Mouse (Mus musculus) ES-E14 (cell line): ENCODE data around the gene Spp2. TPM values are rescaled to one million over a fixed set of nuclear protein-coding genes. Genes with fewer than 3 reads are reported as not detected.

Experiments
- DNase-seq: peaks from one replicate; pipeline ENCODE4 v3.0.0-alpha.2; 2013; ENCODE audit warnings: low read depth, low spot score
- H3K27ac ChIP-seq: 2 replicates; pipeline ENCODE4 v1.5.1; 2012; ENCODE audit warnings: low read depth, mild to moderate bottlenecking, low read length, moderate library complexity, mixed read lengths; ENCODE audit not compliant: poor library complexity, insufficient read depth, severe bottlenecking
- H3K36me3 ChIP-seq: 2 replicates; pipeline ENCODE4 v1.6.1; 2012; ENCODE audit warnings: mild to moderate bottlenecking, low read length, moderate library complexity, mixed read lengths; ENCODE audit not compliant: control insufficient read depth, poor library complexity, insufficient read depth, severe bottlenecking
- H3K4me1 ChIP-seq, 2 experiments: fragments of 150-350 bp in 1 of 2; sonication (generic) in 1 of 2; 2 replicates each; pipeline ENCODE4 v1.6.1; 2012; ENCODE audit warnings: low read length in 2 of 2, mild to moderate bottlenecking in 1 of 2, mixed read lengths in 1 of 2; ENCODE audit not compliant: control insufficient read depth in 2 of 2, insufficient read depth in 2 of 2, poor library complexity in 1 of 2
- H3K4me3 ChIP-seq, 2 experiments: fragments of 150-350 bp in 1 of 2; sonication (generic) in 1 of 2; 2 replicates each; pipeline ENCODE4 v1.5.1; 2012; ENCODE audit warnings: low read length in 2 of 2, low read depth in 1 of 2, mild to moderate bottlenecking in 1 of 2, mixed read lengths in 1 of 2; ENCODE audit not compliant: insufficient read depth in 1 of 2, poor library complexity in 1 of 2, severe bottlenecking in 1 of 2
- H3K9ac ChIP-seq: 2 replicates; pipeline ENCODE4 v1.6.1; 2012; ENCODE audit warnings: low read depth, mild to moderate bottlenecking, low read length, mixed read lengths; ENCODE audit not compliant: poor library complexity, insufficient read depth, severe bottlenecking
- H3K9me3 ChIP-seq: fragments of 150-350 bp; sonication (generic); 2 replicates; pipeline ENCODE4 v1.6.1; 2012; ENCODE audit warnings: low read depth, mild to moderate bottlenecking, low read length; ENCODE audit not compliant: control insufficient read depth, insufficient read depth
- CHD2 ChIP-seq: IDR thresholded peaks from 2 replicates; pipeline ENCODE4 v1.6.1; 2014; ENCODE audit warnings: mild to moderate bottlenecking, low read depth, low read length, inconsistent platforms
- HCFC1 ChIP-seq: IDR thresholded peaks from 2 replicates; pipeline ENCODE4 v1.6.1; 2012; ENCODE audit warnings: low read length, inconsistent platforms, borderline replicate concordance; ENCODE audit not compliant: insufficient read depth
- MAFK ChIP-seq: IDR thresholded peaks from 2 replicates; pipeline ENCODE4 v1.6.1; 2014; ENCODE audit warnings: mild to moderate bottlenecking, low read depth, low read length, inconsistent platforms; ENCODE audit not compliant: insufficient read depth
- ZC3H11A ChIP-seq: IDR thresholded peaks from 2 replicates; pipeline ENCODE4 v1.6.1; 2012; ENCODE audit warnings: low read depth, mild to moderate bottlenecking, inconsistent platforms, low read length, borderline replicate concordance
- ZNF384 ChIP-seq: IDR thresholded peaks from 2 replicates; pipeline ENCODE4 v1.6.1; 2012; ENCODE audit warnings: low read depth, low read length, inconsistent platforms
- in situ Hi-C, 2 experiments: fragments of 600-800 bp; cut with MboI; formaldehyde crosslinking; loops; one replicate each; pipeline ENCODE4 v1.15.1; 2025; ENCODE audit warnings: low sequenced_read_pairs in 2 of 2, inconsistent platforms in 1 of 2; ENCODE audit not compliant: unreplicated experiment in 2 of 2
- total RNA-seq: library from RNA; depleted of rRNA; stranded (reverse); fragments of 300-350 nt; gene quantifications from 2 replicates; pipeline ENCODE4 v1.2.3, GENCODE M21; 2012

The Spp2 gene
- total RNA-seq, 1 experiment = not detected

GRCm38 (mm10) chr1:88431262-88431661 is 24.5 kb downstream of the Spp2 start:
- Histone ChIP-seq H3K36me3 (no peaks in the 10 kb centered on the region), H3K4me3 (no peak overlapping the region), H3K4me1 (peaks cover 0 to 2% of the 10 kb centered on the region in 2 experiments; a peak in 1 of 4 replicates), H3K9me3 (no peaks in the 10 kb centered on the region), H3K9ac (no peak overlapping the region), H3K27ac (no peak overlapping the region)
- in situ Hi-C loops = loop anchor here in 1 of 2 experiments (25.0 kb wide), 1 partner anchor 281 kb away; the partner anchor contains the start of gene Arl4c
- TF ChIP-seq ZC3H11A (no peak), ZNF384 (no peak), CHD2 (no peak)
- no peak for DNase-seq

DNA sequence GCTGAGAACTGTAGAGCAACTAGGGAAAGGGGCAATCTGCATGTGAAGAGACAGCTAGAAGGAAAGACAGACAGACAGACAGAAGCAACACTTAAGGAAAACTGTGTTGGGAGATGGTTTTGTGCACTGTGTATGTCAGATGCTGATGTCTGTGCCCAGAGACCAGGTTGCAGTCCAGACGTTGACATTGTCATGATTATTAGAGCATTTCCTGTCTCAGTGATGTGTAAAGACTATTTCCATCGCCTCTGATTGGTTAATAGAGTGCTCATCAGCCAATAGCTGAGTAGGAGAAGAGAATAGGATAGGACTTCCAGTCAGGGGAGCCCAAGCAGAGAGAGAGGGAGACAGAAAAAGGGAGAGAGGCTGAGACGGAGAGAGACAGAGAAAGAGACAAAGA is 25.8 kb downstream of the Spp2 start:
- H3K9me3 ChIP-seq = no peaks in the 10 kb centered on the region
- H3K4me1 ChIP-seq = peaks cover 0 to 2% of the 10 kb centered on the region in 2 experiments; a peak in 1 of 4 replicates
- no peaks in the 10 kb centered on the region for H3K36me3 ChIP-seq
- TF ChIP-seq ZC3H11A (no peak), CHD2 (no peak), ZNF384 (no peak), MAFK (no peak), HCFC1 (no peak)
- in situ Hi-C loops = loop anchor here in 1 of 2 experiments (25.0 kb wide), 1 partner anchor 280 kb away; the partner anchor contains the start of gene Arl4c
- no peak overlapping the region for H3K9ac ChIP-seq
- no peak overlapping the region for H3K27ac ChIP-seq
- DNase-seq = no peak
- H3K4me3 ChIP-seq = no peak overlapping the region

GRCm38 (mm10) chr1:88433096-88433883 is 26.5 kb downstream of the Spp2 start:
- Histone ChIP-seq H3K4me3 (peak overlapping the region in 1 of 2 experiments; percentile 27; a peak in 1 of 4 replicates), H3K27ac (no peak overlapping the region), H3K9me3 (no peaks in the 10 kb centered on the region), H3K36me3 (no peaks in the 10 kb centered on the region), H3K4me1 (peaks cover 0 to 2% of the 10 kb centered on the region in 2 experiments; a peak in 1 of 4 replicates), H3K9ac (no peak overlapping the region)
- TF ChIP-seq MAFK = no peak
- no peak for TF ChIP-seq ZNF384
- DNase-seq = no peak
- in situ Hi-C loops = loop anchor here in 1 of 2 experiments (25.0 kb wide), 1 partner anchor 279 kb away; the partner anchor contains the start of gene Arl4c

DNA sequence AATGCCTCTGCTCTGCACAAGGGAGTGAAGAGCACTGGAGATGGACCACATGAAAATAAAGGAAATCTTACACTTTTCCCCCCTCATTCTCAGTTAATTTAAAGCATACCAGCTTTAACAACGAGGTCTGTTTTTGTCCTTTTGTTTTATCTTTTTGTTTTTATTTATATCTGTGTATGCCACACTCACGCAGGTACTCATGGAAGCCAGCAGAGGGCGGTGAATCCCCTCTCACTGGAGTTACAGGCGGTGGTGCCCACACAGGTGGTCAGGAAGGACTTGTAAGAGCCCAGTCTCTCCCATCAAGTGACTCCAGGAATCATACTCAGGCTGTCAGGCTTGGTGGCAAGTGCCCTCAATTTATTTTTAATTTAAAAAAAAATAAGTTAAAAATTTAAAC is 27.3 kb downstream of the Spp2 start:
- Histone ChIP-seq H3K36me3 (no peaks in the 10 kb centered on the region), H3K9ac (no peak overlapping the region), H3K9me3 (no peaks in the 10 kb centered on the region), H3K4me3 (no peak overlapping the region), H3K4me1 (peaks cover 0 to 2% of the 10 kb centered on the region in 2 experiments; a peak in 1 of 4 replicates), H3K27ac (no peak overlapping the region)
- no peak for DNase-seq
- in situ Hi-C loops = loop anchor here in 1 of 2 experiments (25.0 kb wide), 1 partner anchor 278 kb away; the partner anchor contains the start of gene Arl4c
- no peak for TF ChIP-seq ZNF384
- peak; percentile 28; the same call in 1 of the 2 replicates for TF ChIP-seq ZC3H11A
